Mouse (Mus musculus) embryo, embryonic 11 days (tissue): ENCODE measurements around the gene Slc52a3.
A peak's percentile ranks its signal among the peaks of the same experiment; 100 is the strongest.

Experiments used
- DNase-seq: peaks from one replicate; pipeline ENCODE4 v3.0.0-alpha.2; 2015

Slc52a3 gene

DNA sequence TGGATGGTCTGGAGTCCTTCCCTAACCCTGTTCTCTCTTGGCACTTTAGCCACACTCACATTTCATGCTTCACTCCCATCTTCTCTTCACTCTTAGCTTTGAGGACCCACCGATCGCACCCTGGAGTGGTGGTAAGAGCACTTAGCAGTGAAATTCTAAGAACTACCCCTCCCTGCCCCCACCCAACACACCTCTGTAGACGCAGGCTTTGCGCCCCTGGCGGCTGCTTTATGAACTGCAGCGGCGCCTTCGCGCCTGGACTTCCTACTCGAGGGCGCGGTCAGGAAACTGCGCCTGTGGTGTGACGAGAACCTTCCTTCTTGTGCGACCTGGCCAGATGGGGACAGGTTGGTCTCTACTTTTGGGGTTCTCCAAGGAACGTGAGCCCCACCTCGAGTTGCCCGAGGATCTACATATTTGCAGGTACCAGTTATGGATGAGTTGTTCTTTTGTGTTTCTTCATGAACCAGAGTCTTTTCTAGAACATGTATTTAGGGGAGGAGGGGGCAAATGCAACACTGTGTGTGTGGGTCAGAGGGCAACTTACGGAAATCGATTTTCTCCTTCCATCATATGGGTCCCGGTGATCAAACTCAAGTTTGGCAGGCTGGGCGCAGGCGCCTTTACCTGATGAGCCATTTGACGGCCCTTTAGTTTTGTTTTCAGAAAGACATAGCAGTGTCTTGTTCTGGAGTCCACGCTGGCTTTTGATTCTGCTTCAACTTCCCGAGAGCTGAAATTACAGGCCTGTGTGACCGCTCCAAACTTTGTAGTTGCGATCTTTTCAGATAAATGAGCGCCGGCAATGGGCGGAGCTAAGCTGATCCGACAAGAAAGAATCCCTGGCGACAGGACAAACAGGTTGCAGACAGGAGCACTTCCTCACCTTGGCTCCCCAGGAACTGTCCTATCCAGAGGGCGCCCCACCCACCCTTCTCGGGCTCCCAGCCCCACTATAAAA is at the start of gene Slc52a3:
TSS of gene Slc52a3 (plus strand) at position 283 of the 961 bp plus-strand sequence.
- DNase-seq = peak; percentile 87

DNA sequence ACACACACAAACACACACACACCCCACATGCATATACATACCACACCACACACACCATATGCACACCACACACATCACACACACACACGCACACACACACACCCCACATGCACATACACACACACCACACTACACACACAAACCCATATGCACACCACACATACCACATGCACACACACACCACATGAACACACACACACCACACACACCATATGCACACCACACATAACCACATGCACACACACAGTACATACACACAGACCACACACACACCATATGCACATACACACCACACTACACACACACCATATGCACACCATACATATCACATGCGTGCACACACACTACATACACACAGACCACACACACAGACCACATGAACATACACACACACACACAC is 48.7 kb upstream of the Slc52a3 start:
- DNase-seq = no peak

- no peak for DNase-seq
Observed at GRCm38 (mm10) chr2:151948311-151948710, 48.0 kb upstream of the Slc52a3 start.

GRCm38 (mm10) chr2:151949082-151949774 is 47.1 kb upstream of the Slc52a3 start:
- DNase-seq = no peak

- DNase-seq = no peak
Observed at GRCm38 (mm10) chr2:151953665-151954064, 42.6 kb upstream of the Slc52a3 start.

DNA sequence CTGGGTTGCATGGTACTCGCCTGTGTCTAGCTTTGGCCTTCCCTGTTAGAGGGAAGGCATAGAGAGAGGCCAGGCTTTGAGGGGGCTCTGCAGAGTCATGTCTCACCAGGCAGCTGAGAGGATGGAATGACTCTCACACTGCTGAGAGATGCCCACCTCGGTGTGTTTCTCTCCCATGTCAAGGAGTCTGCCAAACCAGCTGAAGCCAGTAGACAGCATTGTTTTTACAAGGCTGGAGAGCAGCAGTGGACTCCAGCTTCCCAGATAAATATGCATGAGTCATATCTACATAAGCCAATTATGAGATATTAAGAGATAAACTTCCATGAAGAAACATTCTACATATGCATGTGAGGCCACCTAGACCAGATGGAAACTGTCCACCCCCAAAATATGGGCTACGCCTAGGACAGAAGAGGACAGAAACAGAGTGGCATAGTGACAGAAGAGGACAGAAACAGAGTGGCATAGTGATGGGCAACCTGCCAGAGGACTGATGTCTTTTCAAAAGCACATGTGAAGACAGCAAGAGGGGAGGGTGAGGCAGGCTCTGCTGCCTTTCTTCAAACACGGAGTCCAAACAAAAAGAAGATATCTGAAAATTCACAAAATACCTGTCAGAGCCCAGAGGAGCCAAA is 39.7 kb upstream of the Slc52a3 start:
- DNase-seq = no peak

- DNase-seq = peak; percentile 55
Observed at GRCm38 (mm10) chr2:151959274-151959673, 37.0 kb upstream of the Slc52a3 start.

- DNase-seq = no peak
Observed at GRCm38 (mm10) chr2:151961284-151962196, 34.8 kb upstream of the Slc52a3 start.

- no peak for DNase-seq
Observed at GRCm38 (mm10) chr2:151962474-151962873, 33.8 kb upstream of the Slc52a3 start.

DNA sequence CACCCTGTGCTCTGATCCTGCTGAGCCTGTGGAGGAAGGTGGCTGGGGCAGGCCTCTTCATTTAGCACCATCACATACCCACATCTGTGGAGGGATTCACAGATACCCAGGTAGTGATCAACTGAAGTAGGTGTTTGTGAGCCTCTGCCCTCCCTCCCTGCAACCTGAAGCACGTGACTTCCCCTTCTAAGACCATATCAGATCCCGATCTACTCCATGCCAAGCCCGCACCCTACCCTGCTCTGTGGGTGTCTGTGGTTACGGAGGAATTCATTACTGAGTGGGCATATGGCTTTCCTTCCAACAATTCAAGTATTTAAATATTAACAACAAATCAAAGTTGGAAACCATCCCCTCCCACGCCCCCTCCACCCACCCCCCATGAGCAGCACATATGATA is 33.0 kb upstream of the Slc52a3 start:
- no peak for DNase-seq

DNA sequence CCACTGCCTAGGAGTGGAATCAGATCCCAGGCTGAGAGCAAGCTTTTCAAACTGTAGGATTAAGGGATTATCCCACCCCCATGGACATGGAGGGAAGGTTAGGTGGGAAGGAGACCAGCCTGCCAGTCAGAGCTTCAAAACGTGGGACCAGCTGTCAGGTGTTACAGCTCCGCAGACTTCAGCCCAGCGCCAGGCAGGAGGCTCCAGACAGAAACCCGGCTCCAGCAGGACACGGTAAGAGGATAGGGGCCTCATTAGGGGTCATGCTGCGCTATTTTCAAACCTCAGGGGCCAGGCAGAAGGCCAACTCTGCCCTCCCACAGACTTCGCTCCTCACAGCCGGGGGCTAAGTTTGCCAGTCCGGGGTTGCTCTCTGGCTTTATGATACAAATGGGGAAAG is 32.3 kb upstream of the Slc52a3 start:
- no peak for DNase-seq

DNA sequence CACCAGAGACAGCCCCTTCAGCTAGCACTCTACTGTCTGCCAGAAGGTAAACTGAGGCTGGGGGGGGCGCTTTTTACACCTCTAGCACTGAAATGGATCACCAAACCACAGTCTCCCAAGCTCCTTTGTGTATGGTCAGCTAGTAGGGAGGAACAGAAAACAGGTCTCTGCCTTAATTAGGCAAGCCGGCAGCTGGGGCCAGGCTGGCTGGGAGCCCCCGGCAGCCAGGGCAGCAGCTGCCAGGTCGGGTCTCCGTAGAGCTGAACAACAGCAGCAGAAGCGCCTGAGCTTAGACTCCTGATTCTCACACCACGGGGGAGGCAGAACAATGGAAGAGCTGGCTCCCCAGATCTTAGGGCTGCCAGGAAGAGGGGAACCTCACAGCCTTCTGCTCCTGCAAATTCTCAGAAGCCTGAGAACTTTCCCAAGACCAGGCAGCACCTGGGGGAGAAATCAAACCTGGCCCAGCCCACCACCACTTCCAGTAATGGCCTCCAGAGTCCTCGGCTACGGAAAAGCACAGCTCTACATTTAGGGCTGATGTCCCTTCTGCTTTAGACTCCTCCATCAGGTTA is 29.0 kb upstream of the Slc52a3 start:
- DNase-seq = peak; percentile 63

- no peak for DNase-seq
Observed at GRCm38 (mm10) chr2:151967792-151968191, 28.5 kb upstream of the Slc52a3 start.

DNA sequence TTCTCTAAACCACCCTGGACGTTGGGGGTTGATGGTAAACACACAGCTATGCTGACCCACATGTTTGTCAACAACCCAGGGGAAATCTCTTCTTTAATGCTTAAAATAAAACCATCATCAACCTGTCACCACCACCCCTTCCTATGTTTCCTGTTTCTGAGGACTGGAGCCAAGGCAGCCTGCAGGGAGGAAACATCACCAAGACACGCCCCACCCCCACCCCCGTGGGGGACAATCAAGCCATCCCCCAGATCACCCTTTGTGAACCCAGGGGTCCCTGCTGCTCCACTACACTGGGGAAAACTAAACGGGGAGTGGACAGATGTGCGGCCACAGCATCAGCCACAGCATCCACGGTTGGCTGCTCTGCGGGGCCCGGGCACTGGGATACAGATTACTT is 27.9 kb upstream of the Slc52a3 start:
- DNase-seq = no peak

DNA sequence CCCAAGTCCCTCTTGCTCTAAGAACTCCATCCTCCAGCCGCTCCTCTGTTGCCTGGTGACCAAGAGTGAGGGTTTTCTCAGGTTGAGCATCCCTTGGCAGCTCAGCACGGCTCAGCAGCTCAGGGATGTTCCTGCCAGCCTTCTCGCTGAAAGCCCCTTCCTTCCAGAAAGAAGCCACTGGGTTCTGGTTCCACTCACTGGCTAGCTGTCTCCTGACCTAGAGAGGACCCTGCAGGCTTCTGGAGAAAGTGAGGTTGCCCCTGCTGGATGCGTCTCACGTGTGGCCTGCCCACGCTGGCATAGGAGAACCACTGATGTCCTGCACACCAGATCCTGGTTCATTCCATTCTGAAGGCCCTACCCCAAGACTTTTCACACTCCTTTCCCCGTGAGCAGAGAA is 27.3 kb upstream of the Slc52a3 start:
- no peak for DNase-seq

DNA sequence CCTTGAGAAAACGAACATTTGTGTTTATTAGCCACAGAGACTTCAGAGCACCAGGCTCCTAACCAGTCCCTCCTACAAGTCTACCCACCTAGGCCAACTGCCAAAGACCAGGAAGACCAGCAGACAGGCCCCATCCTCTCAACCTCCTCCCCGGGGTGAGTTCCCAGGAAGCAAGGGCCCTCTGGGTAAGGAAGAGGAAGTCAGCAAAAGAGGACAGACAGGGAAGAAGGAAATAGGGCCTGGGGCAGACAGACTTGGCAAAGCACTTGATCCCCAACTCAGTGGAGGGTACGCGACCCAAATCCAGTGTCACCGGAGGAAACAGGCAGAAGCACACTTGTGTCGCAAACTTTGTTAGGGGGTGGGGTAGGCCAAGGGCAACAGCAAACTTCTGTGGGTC is 26.9 kb upstream of the Slc52a3 start:
- no peak for DNase-seq

GRCm38 (mm10) chr2:151970191-151971172 is 25.8 kb upstream of the Slc52a3 start:
- peak; percentile 95 for DNase-seq

DNA sequence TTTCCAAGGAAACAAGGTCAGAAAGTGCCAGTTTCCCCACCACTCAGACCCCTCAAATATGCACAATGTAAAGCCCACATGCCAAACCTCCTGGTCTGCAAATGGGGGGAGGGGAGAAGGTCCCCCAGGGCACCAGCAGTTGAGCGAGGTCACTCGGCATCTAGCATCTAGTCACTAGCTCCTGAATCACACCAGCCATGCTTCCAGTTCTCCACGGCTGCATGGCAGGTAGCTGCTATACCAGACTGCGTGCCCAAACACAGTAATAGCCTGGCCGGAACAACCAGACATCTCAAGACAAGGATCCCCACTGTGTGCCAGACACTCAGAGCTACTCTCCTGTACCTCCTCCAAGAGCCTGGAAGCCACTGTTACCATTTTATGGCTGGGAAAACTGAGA is 24.6 kb upstream of the Slc52a3 start:
- DNase-seq = no peak

GRCm38 (mm10) chr2:151972880-151973594 is 23.3 kb upstream of the Slc52a3 start:
- peak; percentile 88 for DNase-seq
